Mouse (Mus musculus): ENCODE results near the gene Gm13101.
"Not testable (repeated sequence)": the region's sequence is repeated elsewhere in the genome, so short reads cannot be mapped to it uniquely, and the experiment has no call there.

Gm13101 gene

GRCm38 (mm10) chr4:143966850-143967249 is at the start of gene Gm13101:
Gm13101 (minus strand) TSS chr4:143966950.
- DNase-seq (ENCODE audit: low read depth, low spot score) = not testable (repeated sequence)

- not testable (repeated sequence) for DNase-seq (ENCODE audit: low read depth, low spot score)
These were observed 27.5 kb upstream of the Gm13101 start, which contains the start of gene Pramef17 for GRCm38 (mm10) chr4:143994269-143994668. Pramef17 (minus strand) TSS chr4:143994369.

- not testable (repeated sequence) for DNase-seq (ENCODE audit: low read depth, low spot score)
These were observed 21.4 kb upstream of the Gm13101 start for GRCm38 (mm10) chr4:143988126-143988525.

- not testable (repeated sequence) for DNase-seq (ENCODE audit: low read depth, low spot score)
These were observed 20.8 kb upstream of the Gm13101 start for GRCm38 (mm10) chr4:143987475-143987941.

GRCm38 (mm10) chr4:143985733-143986132 is 19.0 kb upstream of the Gm13101 start:
- DNase-seq (ENCODE audit: low read depth, low spot score) = not testable (repeated sequence)

GRCm38 (mm10) chr4:143985165-143985564 is 18.4 kb upstream of the Gm13101 start:
- DNase-seq (ENCODE audit: low read depth, low spot score) = not testable (repeated sequence)

- not testable (repeated sequence) for DNase-seq (ENCODE audit: low read depth, low spot score)
These were observed 16.7 kb upstream of the Gm13101 start for GRCm38 (mm10) chr4:143983446-143983845.

- not testable (repeated sequence) for DNase-seq (ENCODE audit: low read depth, low spot score)
These were observed 15.8 kb downstream of the Gm13101 start, which contains the start of gene Pramef25 for GRCm38 (mm10) chr4:143950916-143951315. Pramef25 (minus strand) TSS chr4:143951016.
